Mouse (Mus musculus) liver, postnatal 0 days (tissue): ENCODE results near the gene Gm13276. TPM values are rescaled to one million over a fixed set of nuclear protein-coding genes. Genes with fewer than 3 reads are reported as not detected.
"Not testable (repeated sequence)": the region's sequence is repeated elsewhere in the genome, so short reads cannot be mapped to it uniquely, and the experiment has no call there.

ENCODE experiments used
- ATAC-seq: fragments of 200-750 bp; cut with Nextera tagmentation; 2 replicates; pipeline ENCODE4 v1.8.0; 2017; ENCODE audit warnings: mild to moderate bottlenecking, moderate library complexity
- DNase-seq: peaks from one replicate; pipeline ENCODE4 v3.0.0-alpha.2; 2016
- H3K27ac ChIP-seq: fragments of 300-500 bp; sonication (generic); 2 replicates; pipeline ENCODE4 v1.5.1; 2014; ENCODE audit warnings: antibody characterized with exemption, moderate library complexity, mild to moderate bottlenecking, low read depth
- H3K27me3 ChIP-seq: fragments of 300-500 bp; sonication (generic); 2 replicates; pipeline ENCODE4 v1.6.1; 2014; ENCODE audit warnings: low read length, control low read depth, mixed read lengths; ENCODE audit not compliant: insufficient read depth
- H3K36me3 ChIP-seq: fragments of 300-500 bp; sonication (generic); replicated peaks from 2 replicates; pipeline ENCODE4 v1.6.1; 2014; ENCODE audit warnings: mild to moderate bottlenecking, control low read depth, low read length, moderate library complexity, mixed read lengths; ENCODE audit not compliant: insufficient read depth
- H3K4me1 ChIP-seq: fragments of 300-500 bp; sonication (generic); 2 replicates; pipeline ENCODE4 v1.6.1; 2014; ENCODE audit warnings: antibody characterized with exemption, mild to moderate bottlenecking, control low read depth; ENCODE audit not compliant: insufficient read depth
- H3K4me2 ChIP-seq: fragments of 300-500 bp; sonication (generic); 2 replicates; pipeline ENCODE4 v1.6.1; 2014; ENCODE audit warnings: low read depth, mild to moderate bottlenecking, low read length, moderate library complexity, mixed read lengths
- H3K4me3 ChIP-seq: fragments of 300-500 bp; sonication (generic); 2 replicates; pipeline ENCODE4 v1.5.1; 2014; ENCODE audit warnings: low read depth, low read length
- H3K9ac ChIP-seq: fragments of 300-500 bp; sonication (generic); replicated peaks from 2 replicates; pipeline ENCODE4 v1.6.1; 2014; ENCODE audit warnings: mild to moderate bottlenecking, moderate library complexity
- H3K9me3 ChIP-seq: fragments of 300-500 bp; sonication (generic); 2 replicates; pipeline ENCODE4 v1.6.1; 2016; ENCODE audit warnings: mild to moderate bottlenecking, control low read depth, low read length, mixed read lengths
- CTCF ChIP-seq: sonication (generic); IDR thresholded peaks from 2 replicates; pipeline ENCODE4 v1.5.1; 2016; ENCODE audit warnings: antibody characterized with exemption, low read depth
- WGBS: fragments of 180-500 bp; shearing (Covaris S2); extraction: QIAGEN DNeasy Blood & Tissue Kit; methylation state at CpG from one replicate; pipeline ENCODE4 v1.1.7; 2014; ENCODE audit not compliant: insufficient replicate concordance; 5-methylcytosine and 5-hydroxymethylcytosine counted together
- polyA plus RNA-seq: library from polyadenylated mRNA; unstranded; fragments of >200 nt; fragmentation: Nextera tagmentation; extraction: Ambion mirVana; gene quantifications from 2 replicates; pipeline ENCODE4 v1.2.1, GENCODE M21; 2015

Gm13276 gene
- polyA plus RNA-seq, 1 experiment from 2014 or later: not detected

- not testable (repeated sequence) for H3K36me3 ChIP-seq, H3K9me3 ChIP-seq, H3K27me3 ChIP-seq, ATAC-seq, H3K4me1 ChIP-seq
- peak; percentile 64 for DNase-seq
- peak overlapping the region; percentile 51 for H3K4me2 ChIP-seq
- peak; percentile 67 for TF ChIP-seq CTCF
- 6% methylated on average over 20 of the region's 42 CpGs for WGBS
- peak overlapping the region; percentile 26; the same call in 1 of the 2 replicates for H3K4me3 ChIP-seq
- H3K27ac ChIP-seq: peak overlapping the region; percentile 51; the same call in 1 of the 2 replicates
- peak overlapping the region; percentile 34; the same call in 1 of the 2 replicates for H3K9ac ChIP-seq
These were observed 22.0 kb upstream of the Gm13276 start for GRCm38 (mm10) chr4:88763384-88764018.

DNA sequence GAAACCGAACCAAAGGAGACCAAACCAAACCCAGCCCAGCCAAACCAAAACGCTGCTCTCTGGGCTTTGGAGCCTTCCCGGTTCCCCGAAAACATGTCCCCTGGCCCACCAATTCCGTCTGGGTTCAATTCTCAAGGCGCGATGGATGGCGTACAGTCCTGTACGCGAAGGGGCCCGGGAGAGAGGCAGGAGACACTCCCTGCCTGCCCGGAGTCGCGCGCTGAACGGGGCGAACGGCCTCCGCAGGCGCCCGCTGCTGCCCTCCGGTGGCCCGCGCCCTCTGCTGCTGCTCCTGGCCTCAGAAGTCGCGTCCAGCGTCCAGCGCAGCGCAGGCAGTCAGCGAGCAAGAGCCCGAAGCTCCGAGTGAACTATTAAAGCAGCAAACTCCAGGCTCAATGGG lies 12.0 kb upstream of the Gm13276 start, which contains the start of gene Gm13290:
TSS of gene Gm13290 (plus strand) at position 301 of the 400 bp plus-strand sequence.
- not testable (repeated sequence) for ATAC-seq, H3K4me1 ChIP-seq, H3K9ac ChIP-seq, H3K4me2 ChIP-seq, DNase-seq, H3K9me3 ChIP-seq, H3K4me3 ChIP-seq, H3K36me3 ChIP-seq, H3K27me3 ChIP-seq, H3K27ac ChIP-seq
- WGBS: no CpG with 5 or more reads among the region's 32 CpGs

DNA sequence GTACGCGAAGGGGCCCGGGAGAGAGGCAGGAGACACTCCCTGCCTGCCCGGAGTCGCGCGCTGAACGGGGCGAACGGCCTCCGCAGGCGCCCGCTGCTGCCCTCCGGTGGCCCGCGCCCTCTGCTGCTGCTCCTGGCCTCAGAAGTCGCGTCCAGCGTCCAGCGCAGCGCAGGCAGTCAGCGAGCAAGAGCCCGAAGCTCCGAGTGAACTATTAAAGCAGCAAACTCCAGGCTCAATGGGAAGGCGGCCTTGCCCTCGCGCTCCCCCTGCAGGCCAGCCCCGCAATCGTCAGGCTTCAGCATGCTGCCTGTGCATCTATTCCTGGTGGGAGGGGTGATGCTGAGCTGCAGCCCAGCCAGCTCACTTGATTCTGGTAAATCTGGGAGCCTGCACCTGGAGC lies 8.9 kb upstream of the Gm13276 start, which contains the start of gene Gm13289:
TSS of gene Gm13289 (plus strand) at position 301 of the 400 bp plus-strand sequence.
- H3K27me3 ChIP-seq, H3K9me3 ChIP-seq, H3K36me3 ChIP-seq, H3K27ac ChIP-seq, H3K4me3 ChIP-seq, ATAC-seq, H3K4me1 ChIP-seq, H3K4me2 ChIP-seq, DNase-seq, H3K9ac ChIP-seq: not testable (repeated sequence)
- WGBS: no CpG with 5 or more reads among the region's 29 CpGs

GRCm38 (mm10) chr4:88779550-88779949 lies 6.0 kb upstream of the Gm13276 start, which contains the start of gene Gm13272:
Gene Gm13272, plus strand, starts transcription at chr4:88779850.
- ATAC-seq, H3K4me3 ChIP-seq, DNase-seq, H3K9me3 ChIP-seq, H3K4me2 ChIP-seq, H3K36me3 ChIP-seq, H3K27me3 ChIP-seq, H3K27ac ChIP-seq, H3K4me1 ChIP-seq, H3K9ac ChIP-seq: not testable (repeated sequence)
- no CpG with 5 or more reads among the region's 29 CpGs for WGBS

DNA sequence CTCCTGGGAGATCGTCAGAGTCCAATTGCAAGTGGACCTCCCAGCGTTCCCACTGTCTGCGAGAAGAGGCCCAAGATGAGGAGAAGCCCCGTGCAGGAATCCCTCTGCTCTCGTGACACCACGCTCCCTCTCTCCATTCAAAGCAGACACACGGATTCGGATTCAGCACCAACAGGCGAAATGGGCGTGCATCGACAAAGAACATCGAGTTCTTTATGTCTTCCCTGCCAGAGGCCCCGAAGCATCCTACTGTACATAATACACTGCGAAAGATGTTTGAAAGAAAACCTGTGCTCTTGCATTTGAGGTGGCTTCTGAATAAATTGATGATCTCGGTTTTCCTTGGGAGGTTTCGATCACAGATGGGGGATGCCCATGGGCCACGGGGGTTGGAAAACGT lies 5.2 kb upstream of the Gm13276 start:
- 47% methylated on average over 11 of the region's 18 CpGs for WGBS
- not testable (repeated sequence) for H3K27me3 ChIP-seq, H3K9ac ChIP-seq, H3K4me1 ChIP-seq, H3K4me3 ChIP-seq, ATAC-seq, DNase-seq, H3K4me2 ChIP-seq, H3K36me3 ChIP-seq, H3K9me3 ChIP-seq, H3K27ac ChIP-seq

- H3K4me1 ChIP-seq, H3K4me2 ChIP-seq, H3K36me3 ChIP-seq, DNase-seq, ATAC-seq, H3K27me3 ChIP-seq, H3K9ac ChIP-seq, H3K9me3 ChIP-seq: not testable (repeated sequence)
- 0% methylated on average over 1 of the region's 7 CpGs for WGBS
- H3K27ac ChIP-seq: peak within 1 kb of the TSS; percentile 39; the same call in 1 of the 2 replicates
- H3K4me3 ChIP-seq: 0 out of 2 replicates have a peak within 1 kb of the TSS, but pooled peaks have one; percentile 19
These were observed 3.7 kb upstream of the Gm13276 start, which contains the start of gene Ifnz for GRCm38 (mm10) chr4:88781831-88782230. Gene Ifnz, plus strand, starts transcription at chr4:88782131.

- H3K27me3 ChIP-seq, DNase-seq, H3K9me3 ChIP-seq, H3K9ac ChIP-seq, ATAC-seq, H3K4me2 ChIP-seq, H3K4me1 ChIP-seq, H3K36me3 ChIP-seq: not testable (repeated sequence)
- Histone ChIP-seq H3K27ac (peak overlapping the region; percentile 39; the same call in 1 of the 2 replicates), H3K4me3 (0 out of 2 replicates have a peak overlapping the region, but pooled peaks have one; percentile 19)
- peak; percentile 26 for TF ChIP-seq CTCF
- 0% methylated on average over 3 of the region's 31 CpGs for WGBS
These were observed 3.2 kb upstream of the Gm13276 start for GRCm38 (mm10) chr4:88782335-88782734.
